Mouse (Mus musculus): ENCODE data around the gene Stpg4.

DNA sequence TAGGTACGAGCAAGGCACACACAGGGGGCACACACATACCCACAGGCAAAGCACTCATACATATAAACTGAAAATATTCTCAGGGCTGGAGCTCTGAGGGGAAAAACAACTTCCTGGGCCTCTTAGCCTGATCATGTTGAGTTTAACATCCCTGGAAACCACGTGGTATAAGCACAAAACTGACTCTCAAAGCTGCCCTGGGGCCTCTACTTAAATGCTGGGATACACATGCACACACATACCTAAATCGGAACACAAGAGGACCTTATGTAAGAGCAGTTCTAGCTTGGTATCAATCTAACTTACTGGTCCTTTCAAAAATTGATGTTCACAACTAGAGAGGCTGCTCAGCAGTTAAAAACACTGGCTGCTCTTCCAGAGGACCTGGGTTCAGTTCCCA lies 1.9 kb upstream of the Stpg4 start:
- TF ChIP-seq CTCF (IDR thresholded peaks at IDR 0.05; ENCODE audit: borderline replicate concordance, insufficient read depth, low read depth, low read length) = no peak
- no peak for TF ChIP-seq POLR2A (IDR thresholded peaks at IDR 0.05; ENCODE audit: borderline replicate concordance, insufficient read depth, low read length)
